Mouse (Mus musculus) right cerebral cortex, postnatal 14 days (tissue): ENCODE results near the gene Kdm5b.
A peak's percentile ranks its signal among the peaks of the same experiment; 100 is the strongest.

Experiments
- DNase-seq: peaks from one replicate; pipeline ENCODE4 v3.0.0; 2022

The Kdm5b gene

GRCm38 (mm10) chr1:134651268-134651850 is 91.4 kb downstream of the Kdm5b start:
- DNase-seq, result no peak

GRCm38 (mm10) chr1:134651851-134652398 is 92.0 kb downstream of the Kdm5b start:
- no peak for DNase-seq

- no peak for DNase-seq
These were observed 93.8 kb downstream of the Kdm5b start for GRCm38 (mm10) chr1:134653603-134654257.

GRCm38 (mm10) chr1:134658841-134659240 is 98.9 kb downstream of the Kdm5b start:
- DNase-seq, result no peak

DNA sequence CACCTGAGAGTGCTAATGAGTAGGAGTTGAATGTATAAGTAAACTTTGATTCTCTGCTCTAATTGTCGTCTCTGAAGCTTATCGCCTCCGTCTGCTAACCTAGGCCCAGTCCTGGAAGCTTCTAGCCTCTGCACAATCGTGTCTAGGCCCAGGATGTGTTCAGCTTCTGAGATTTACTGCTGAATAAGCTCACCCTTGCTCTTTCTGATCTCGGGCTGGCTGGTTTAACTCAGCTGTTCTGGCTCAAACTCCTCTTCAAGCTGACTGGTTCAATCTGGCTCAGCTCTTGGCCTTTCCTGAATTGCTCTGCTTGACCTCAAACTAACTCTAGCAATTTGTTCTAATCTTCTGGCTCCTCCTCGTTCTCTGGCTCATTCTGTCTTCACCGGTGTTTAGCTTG is 100.2 kb downstream of the Kdm5b start:
- DNase-seq, result no peak

GRCm38 (mm10) chr1:134671234-134672070 is 111.5 kb downstream of the Kdm5b start:
- DNase-seq, result no peak

GRCm38 (mm10) chr1:134674312-134674711 is 114.3 kb downstream of the Kdm5b start:
- no peak for DNase-seq

DNA sequence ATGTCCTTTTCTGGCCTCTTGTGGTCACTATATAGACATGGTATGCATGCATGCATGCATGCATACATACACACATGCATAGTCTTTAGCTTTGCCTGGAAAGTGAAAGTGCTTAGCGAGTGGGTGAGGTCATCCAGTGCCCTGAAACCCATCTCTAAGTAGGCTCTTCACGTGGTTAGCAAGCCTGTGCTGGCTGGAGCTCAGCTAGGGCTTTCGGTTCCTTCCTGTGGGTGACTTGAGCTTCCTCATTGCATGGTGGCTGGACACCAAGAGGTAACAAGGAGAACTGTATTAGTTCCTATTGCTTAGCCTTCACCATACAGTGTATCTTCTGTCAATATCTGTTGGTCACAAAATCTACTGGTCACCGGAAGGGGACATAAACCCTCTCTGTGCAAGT is 119.5 kb downstream of the Kdm5b start:
- DNase-seq, result no peak

DNA sequence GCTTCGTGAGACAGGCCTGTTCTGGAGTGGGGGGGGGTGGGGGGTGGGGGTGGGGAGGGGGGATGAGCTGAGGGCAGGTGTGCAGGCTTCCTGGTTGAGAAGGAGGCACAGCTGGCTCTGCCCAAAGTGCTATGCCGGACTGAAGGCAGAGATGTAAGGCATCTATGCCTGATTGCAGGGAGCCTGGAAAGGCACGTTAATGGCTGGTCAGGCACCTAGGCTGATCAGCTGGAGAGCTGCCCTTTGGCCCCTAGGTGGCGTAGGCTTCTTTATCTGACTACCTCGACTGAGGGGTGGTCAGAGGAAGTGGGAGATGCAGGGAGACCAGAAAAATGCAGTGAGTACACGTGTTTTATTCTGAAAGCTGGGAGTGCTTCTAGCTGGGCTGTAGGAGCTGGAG is 120.6 kb downstream of the Kdm5b start:
- DNase-seq, result no peak

DNA sequence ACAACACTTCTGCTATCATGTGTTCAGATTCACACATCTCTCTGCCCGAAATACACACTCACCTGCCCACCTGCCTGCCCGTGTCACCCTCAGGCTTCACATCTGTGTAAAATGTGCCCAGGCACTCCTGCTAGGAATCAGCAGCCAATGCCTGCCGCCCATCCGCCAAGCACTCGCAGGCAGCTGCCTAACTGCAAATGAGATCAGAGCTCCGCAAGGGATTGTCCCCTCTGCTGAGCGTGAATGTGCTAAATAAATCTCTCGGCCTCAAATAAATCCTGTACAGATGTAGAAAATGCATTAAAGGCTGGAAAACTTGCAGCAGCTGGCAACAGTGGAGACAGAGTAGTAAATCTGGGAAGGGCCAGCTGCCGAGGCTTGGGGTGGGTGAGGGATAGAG is 122.5 kb downstream of the Kdm5b start:
- peak; percentile 21 for DNase-seq
